Mouse (Mus musculus) CH12.LX (cell line): ENCODE data around the gene B3gnt6. TPM values are rescaled to one million over a fixed set of nuclear protein-coding genes. Genes with fewer than 3 reads are reported as not detected.

Source experiments
- DNase-seq: peaks from one replicate; pipeline ENCODE4 v3.0.0-alpha.2; 2013; ENCODE audit errors: extremely low read depth
- H3K27ac ChIP-seq: 2 replicates; pipeline ENCODE4 v1.5.1; 2012; ENCODE audit warnings: low read depth, mild to moderate bottlenecking, control low read depth, moderate library complexity; ENCODE audit not compliant: insufficient read depth
- H3K27me3 ChIP-seq: replicated peaks from 2 replicates; pipeline ENCODE3; 2012; ENCODE audit warnings: inconsistent platforms
- H3K36me3 ChIP-seq, 2 experiments: replicated peaks in 1 of 2; 2 replicates each; pipeline versions ENCODE3 to v1.6.1; 2012; ENCODE audit warnings: inconsistent platforms in 1 of 2, low read length in 1 of 2, mild to moderate bottlenecking in 1 of 2, mixed read lengths in 1 of 2, moderate library complexity in 1 of 2; ENCODE audit not compliant: control insufficient read depth in 1 of 2, insufficient read depth in 1 of 2
- H3K4me1 ChIP-seq, 2 experiments: 2 replicates each; pipeline ENCODE4 v1.6.1; 2012; ENCODE audit warnings: inconsistent platforms in 1 of 2, moderate library complexity in 1 of 2; ENCODE audit not compliant: insufficient read depth in 2 of 2, control insufficient read depth in 1 of 2
- H3K4me2 ChIP-seq: 2 replicates; pipeline ENCODE4 v1.6.1; 2012; ENCODE audit warnings: low read depth, mild to moderate bottlenecking, control low read depth; ENCODE audit not compliant: poor library complexity, insufficient read depth, severe bottlenecking
- H3K4me3 ChIP-seq, 3 experiments: fragments of 150-350 bp in 1 of 3; sonication (generic) in 1 of 3; replicated peaks in 1 of 3; 2 replicates each; pipeline versions ENCODE3 to v1.5.1; 2011 to 2012; ENCODE audit warnings: low read depth in 2 of 3, low read length in 2 of 3, mild to moderate bottlenecking in 2 of 3, moderate library complexity in 2 of 3, control low read depth in 1 of 3, improper control_type of control experiment in 1 of 3, inconsistent platforms in 1 of 3, mixed read lengths in 1 of 3; ENCODE audit not compliant: poor library complexity in 1 of 3
- H3K79me2 ChIP-seq: replicated peaks from 2 replicates; pipeline ENCODE4 v1.6.1; 2012; ENCODE audit warnings: mild to moderate bottlenecking, moderate library complexity; ENCODE audit not compliant: control insufficient read depth, poor library complexity, insufficient read depth, severe bottlenecking; ENCODE audit errors: extremely low read depth
- H3K9ac ChIP-seq: 2 replicates; pipeline ENCODE4 v1.6.1; 2012; ENCODE audit warnings: low read depth, mild to moderate bottlenecking, control low read depth, moderate library complexity; ENCODE audit not compliant: insufficient read depth
- H3K9me3 ChIP-seq: replicated peaks from 2 replicates; pipeline ENCODE3; 2012; ENCODE audit warnings: low read length, inconsistent platforms, mixed read lengths
- BHLHE40 ChIP-seq: IDR thresholded peaks from 2 replicates; pipeline ENCODE4 v1.6.1; 2011; ENCODE audit warnings: mild to moderate bottlenecking, low read depth, low read length, improper control_type of control experiment
- CHD1 ChIP-seq: IDR thresholded peaks from 2 replicates; pipeline ENCODE4 v1.6.1; 2012; ENCODE audit warnings: low read depth, low read length, improper control_type of control experiment, inconsistent platforms
- CHD2 ChIP-seq: IDR thresholded peaks from 2 replicates; pipeline ENCODE4 v1.6.1; 2011; ENCODE audit warnings: low read length, improper control_type of control experiment
- CTCF ChIP-seq, 2 experiments: IDR thresholded peaks in 1 of 2; conservative IDR thresholded peaks in 1 of 2; 2 replicates each; pipeline ENCODE4 v1.5.1; 2011 to 2012; ENCODE audit warnings: low read depth in 2 of 2, low read length in 2 of 2, improper control_type of control experiment in 1 of 2, inconsistent platforms in 1 of 2, mild to moderate bottlenecking in 1 of 2, moderate library complexity in 1 of 2
- E2F4 ChIP-seq: IDR thresholded peaks from 2 replicates; pipeline ENCODE4 v1.6.1; 2011; ENCODE audit warnings: low read depth, low read length, improper control_type of control experiment; ENCODE audit not compliant: insufficient replicate concordance
- ELF1 ChIP-seq: IDR thresholded peaks from 2 replicates; pipeline ENCODE4 v1.6.1; 2014; ENCODE audit warnings: low read depth, mild to moderate bottlenecking, inconsistent platforms, low read length, improper control_type of control experiment
- EP300 ChIP-seq: IDR thresholded peaks from 2 replicates; pipeline ENCODE4 v1.6.1; 2011; ENCODE audit warnings: low read length, improper control_type of control experiment
- JUND ChIP-seq: conservative IDR thresholded peaks from 2 replicates; pipeline ENCODE4 v1.6.1; 2011; ENCODE audit warnings: low read depth, low read length, improper control_type of control experiment
- MAX ChIP-seq: IDR thresholded peaks from 2 replicates; pipeline ENCODE4 v1.6.1; 2011; ENCODE audit warnings: low read length, improper control_type of control experiment
- MXI1 ChIP-seq: IDR thresholded peaks from 2 replicates; pipeline ENCODE4 v1.6.1; 2011; ENCODE audit warnings: mild to moderate bottlenecking, low read depth, low read length, improper control_type of control experiment
- NELFE ChIP-seq: IDR thresholded peaks from 2 replicates; pipeline ENCODE4 v1.6.1; 2011; ENCODE audit warnings: low read depth, low read length, improper control_type of control experiment
- POLR2A ChIP-seq: IDR thresholded peaks from 2 replicates; pipeline ENCODE4 v1.6.1; 2011; ENCODE audit warnings: low read depth, mild to moderate bottlenecking, improper control_type of control experiment, low read length
- POLR2AphosphoS2 ChIP-seq: IDR thresholded peaks from 2 replicates; pipeline ENCODE4 v1.6.1; 2011; ENCODE audit warnings: low read depth, low read length, improper control_type of control experiment
- RAD21 ChIP-seq: IDR thresholded peaks from 2 replicates; pipeline ENCODE4 v1.6.1; 2011; ENCODE audit warnings: low read depth, mild to moderate bottlenecking, low read length, improper control_type of control experiment, moderate library complexity
- RCOR1 ChIP-seq: conservative IDR thresholded peaks from 2 replicates; pipeline ENCODE4 v1.6.1; 2012; ENCODE audit warnings: low read depth, mild to moderate bottlenecking, inconsistent platforms, low read length, improper control_type of control experiment
- SIN3A ChIP-seq: IDR thresholded peaks from 2 replicates; pipeline ENCODE4 v1.6.1; 2012; ENCODE audit warnings: low read length, improper control_type of control experiment, inconsistent platforms
- SMC3 ChIP-seq: IDR thresholded peaks from 2 replicates; pipeline ENCODE4 v1.6.1; 2011; ENCODE audit warnings: low read depth, low read length, improper control_type of control experiment
- TCF12 ChIP-seq: IDR thresholded peaks from 2 replicates; pipeline ENCODE4 v1.6.1; 2014; ENCODE audit warnings: low read depth, mild to moderate bottlenecking, inconsistent platforms, low read length, improper control_type of control experiment
- USF2 ChIP-seq: conservative IDR thresholded peaks from 2 replicates; pipeline ENCODE4 v1.6.1; 2011; ENCODE audit warnings: low read depth, low read length, improper control_type of control experiment
- ZC3H11A ChIP-seq: IDR thresholded peaks from 2 replicates; pipeline ENCODE4 v1.6.1; 2012; ENCODE audit warnings: low read depth, mild to moderate bottlenecking, inconsistent platforms, low read length, improper control_type of control experiment
- ZKSCAN1 ChIP-seq: IDR thresholded peaks from 2 replicates; pipeline ENCODE4 v1.6.1; 2012; ENCODE audit warnings: low read depth, inconsistent platforms, low read length, improper control_type of control experiment, borderline replicate concordance
- ZMIZ1 ChIP-seq: IDR thresholded peaks from 2 replicates; pipeline ENCODE4 v1.6.1; 2012; ENCODE audit warnings: low read depth, mild to moderate bottlenecking, inconsistent platforms, low read length, improper control_type of control experiment
- dilution Hi-C: fragments of 300-500 bp; cut with MboI; formaldehyde crosslinking; loops from 2 replicates; pipeline ENCODE4 v1.14.3; 2020; ENCODE audit warnings: low sequenced_read_pairs; ENCODE audit not compliant: extremely low pct_unique_long_range_greater_than_20kb, extremely low pct_ligation_motif_present
- in situ Hi-C: fragments of 300-500 bp; cut with MboI; formaldehyde crosslinking; loops from 3 replicates; pipeline ENCODE4 v1.14.3; 2019; ENCODE audit warnings: low sequenced_read_pairs, low pct_ligation_motif_present, low pct_unique_long_range_greater_than_20kb, mixed read lengths
- polyA plus RNA-seq: library from polyadenylated mRNA; unstranded; fragments of >175 nt; gene quantifications from 2 replicates; pipeline ENCODE4 v1.2.1, GENCODE M21; 2012; ENCODE audit warnings: low read depth; ENCODE audit not compliant: insufficient read length
- total RNA-seq, 2 experiments: library from RNA; depleted of rRNA; stranded (reverse); fragments of 300-350 nt in 1 of 2; fragments of >200 nt in 1 of 2; gene quantifications; 2 replicates each; pipeline ENCODE4 v1.2.3; 2012 to 2014

B3gnt6 gene
- total and polyA plus RNA-seq, 3 experiments = not detected

DNA sequence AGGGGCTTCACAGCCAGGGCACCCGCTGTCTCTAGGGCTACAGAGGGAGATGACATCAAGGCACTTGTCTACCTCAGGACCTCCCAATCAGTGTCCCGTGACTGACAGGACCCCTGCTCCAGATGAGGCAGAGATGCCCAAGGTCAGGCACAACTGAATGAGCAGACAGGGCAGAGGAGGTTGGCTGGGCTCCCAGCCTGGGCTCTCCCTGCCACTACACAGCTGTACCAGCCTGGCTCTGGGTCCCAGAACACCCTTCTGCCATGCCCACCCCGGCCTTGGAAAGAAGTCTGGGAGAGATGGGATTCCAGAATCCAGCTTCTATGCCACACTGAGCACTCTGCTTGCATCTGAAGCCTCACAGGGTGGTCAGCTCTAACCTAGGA, 43.0 kb downstream of the B3gnt6 start:
- dilution Hi-C loops (no loop called here), in situ Hi-C loops (loop anchor here (25.0 kb wide), 1 partner anchor 281 kb away; the partner anchor contains the start of gene Gucy2d)
- Histone ChIP-seq H3K4me3 (no peak overlapping the region), H3K27ac (no peak overlapping the region), H3K9ac (no peak overlapping the region), H3K4me2 (no peak overlapping the region), H3K9me3 (no peaks in the 10 kb centered on the region), H3K79me2 (no peaks in the 10 kb centered on the region), H3K4me1 (peaks cover 0 to 28% of the 10 kb centered on the region in 2 experiments; a peak in 2 of 4 replicates), H3K27me3 (peaks cover 5% of the 10 kb centered on the region), H3K36me3 (no peaks in the 10 kb centered on the region)
- no peak for DNase-seq
- TF ChIP-seq CHD2 (no peak), POLR2AphosphoS2 (no peak), POLR2A (no peak), ZMIZ1 (no peak)

DNA sequence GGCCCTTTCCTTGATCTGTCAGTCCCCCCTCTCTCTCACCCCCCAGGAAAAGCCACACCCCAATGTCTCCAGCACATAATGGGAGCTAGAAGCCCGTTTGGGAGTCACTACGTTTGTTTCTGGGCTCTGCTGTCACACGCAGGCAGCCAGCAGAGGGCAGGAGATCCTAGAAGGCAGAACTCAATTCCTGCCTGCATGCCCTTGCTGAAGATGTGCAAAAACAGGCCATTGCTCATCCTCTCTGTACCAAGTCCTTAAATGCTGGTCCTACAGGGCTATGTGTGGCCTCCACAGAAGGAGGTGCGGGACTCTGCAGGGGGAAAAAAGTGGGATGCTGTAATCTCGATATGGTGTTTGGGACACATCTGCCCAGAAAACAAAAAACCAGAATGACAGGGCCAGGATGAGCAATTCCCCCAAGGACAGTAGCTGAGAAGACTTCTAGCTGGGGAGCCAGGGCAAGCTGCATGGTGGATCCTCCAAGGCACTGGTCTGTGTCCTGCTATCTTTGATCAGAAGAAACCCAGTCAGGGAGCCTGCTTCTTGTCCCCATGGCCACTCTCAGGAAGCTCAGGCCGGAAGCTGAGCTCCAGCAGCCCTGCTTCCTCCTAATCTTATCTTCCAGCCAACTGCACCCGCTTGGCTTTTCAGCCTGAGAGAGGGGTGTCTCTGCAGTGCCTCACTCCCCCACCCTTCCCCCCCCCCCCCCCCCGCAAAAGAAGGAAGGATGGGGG, 43.6 kb downstream of the B3gnt6 start:
- H3K9ac ChIP-seq = no peak overlapping the region

GRCm38 (mm10) chr7:98153892-98154291, 45.4 kb downstream of the B3gnt6 start:
- dilution Hi-C loops (no loop called here), in situ Hi-C loops (loop anchor here (25.0 kb wide), 1 partner anchor 283 kb away; the partner anchor contains the start of gene Gucy2d)
- H3K36me3 ChIP-seq = no peaks in the 10 kb centered on the region
- H3K79me2 ChIP-seq = no peaks in the 10 kb centered on the region
- TF ChIP-seq ELF1 (no peak), MXI1 (no peak), CTCF (conservative IDR thresholded peaks at IDR 0.05 in 1 of 2, IDR thresholded peaks at IDR 0.05 in 1 of 2; ENCODE audit: low read depth in 2 of 2, low read length in 2 of 2) (no peak), E2F4 (no peak), USF2 (no peak), POLR2A (no peak), RAD21 (no peak), TCF12 (no peak), NELFE (no peak), BHLHE40 (no peak), ZMIZ1 (no peak), ZKSCAN1 (no peak), EP300 (no peak), JUND (no peak), MAX (no peak), CHD1 (no peak), ZC3H11A (no peak), RCOR1 (no peak)
- DNase-seq = no peak
- no peak overlapping the region for H3K4me2 ChIP-seq
- H3K4me3 ChIP-seq = no peak overlapping the region
- H3K27me3 ChIP-seq = peaks cover 10% of the 10 kb centered on the region
- peaks cover 0 to 28% of the 10 kb centered on the region in 2 experiments; a peak in 2 of 4 replicates for H3K4me1 ChIP-seq
- H3K9ac ChIP-seq = no peak overlapping the region
- H3K9me3 ChIP-seq = no peaks in the 10 kb centered on the region
- H3K27ac ChIP-seq = no peak overlapping the region

More for the DNA sequence above, 43.6 kb downstream of the B3gnt6 start:
- H3K27me3 ChIP-seq = peaks cover 5% of the 10 kb centered on the region
- no peak overlapping the region for H3K27ac ChIP-seq
- H3K4me2 ChIP-seq = no peak overlapping the region
- peaks cover 0 to 28% of the 10 kb centered on the region in 2 experiments; a peak in 2 of 4 replicates for H3K4me1 ChIP-seq
- DNase-seq = peak; percentile 45
- no peaks in the 10 kb centered on the region for H3K36me3 ChIP-seq
- in situ Hi-C loops (loop anchor here (25.0 kb wide), 1 partner anchor 282 kb away; the partner anchor contains the start of gene Gucy2d), dilution Hi-C loops (no loop called here)
- no peaks in the 10 kb centered on the region for H3K79me2 ChIP-seq
- no peak overlapping the region for H3K4me3 ChIP-seq
- H3K9me3 ChIP-seq = no peaks in the 10 kb centered on the region
- peak; percentile 42 to 89; a peak in 3 of 4 replicates for TF ChIP-seq CTCF (conservative IDR thresholded peaks at IDR 0.05 in 1 of 2, IDR thresholded peaks at IDR 0.05 in 1 of 2; ENCODE audit: low read depth in 2 of 2, low read length in 2 of 2)
- TF ChIP-seq MAX = no peak
- peak; percentile 91 for TF ChIP-seq SMC3
- TF ChIP-seq SIN3A = no peak
- TF ChIP-seq ZC3H11A = peak; percentile 45; the same call in 1 of the 2 replicates
- TF ChIP-seq CHD2 = no peak
- peak; percentile 80 for TF ChIP-seq RAD21
- TF ChIP-seq, all 38 proteins: peak for 4
